Mouse (Mus musculus) MEL (cell line): ENCODE measurements around the gene Hoxa11. TPM values are rescaled to one million over a fixed set of nuclear protein-coding genes. Genes with fewer than 3 reads are reported as not detected.

ENCODE experiments used
- DNase-seq: peaks from one replicate; pipeline ENCODE4 v3.0.0; 2011; ENCODE audit warnings: low read depth, low spot score
- H3K27ac ChIP-seq: 2 replicates; pipeline ENCODE4 v1.5.1; 2012; ENCODE audit warnings: low read depth, mild to moderate bottlenecking, control low read depth, low read length, moderate library complexity; ENCODE audit not compliant: control insufficient read depth
- H3K27me3 ChIP-seq, 2 experiments: fragments of 150-350 bp in 1 of 2; sonication (generic) in 1 of 2; 2 replicates each; pipeline ENCODE4 v1.6.1; 2012; ENCODE audit warnings: low read length in 2 of 2, mild to moderate bottlenecking in 2 of 2, improper control_type of control experiment in 1 of 2, moderate library complexity in 1 of 2; ENCODE audit not compliant: insufficient read depth in 2 of 2, control insufficient read depth in 1 of 2
- H3K36me3 ChIP-seq, 2 experiments: 2 replicates each; pipeline ENCODE4 v1.6.1; 2012 to 2014; ENCODE audit warnings: low read length in 2 of 2, improper control_type of control experiment in 1 of 2, inconsistent platforms in 1 of 2, mild to moderate bottlenecking in 1 of 2; ENCODE audit not compliant: insufficient read depth in 2 of 2, control insufficient read depth in 1 of 2
- H3K4me1 ChIP-seq, 2 experiments: fragments of 150-350 bp in 1 of 2; sonication (generic) in 1 of 2; 2 replicates each; pipeline ENCODE4 v1.6.1; 2012; ENCODE audit warnings: low read length in 2 of 2, improper control_type of control experiment in 1 of 2, mild to moderate bottlenecking in 1 of 2; ENCODE audit not compliant: insufficient read depth in 2 of 2, control insufficient read depth in 1 of 2
- H3K4me3 ChIP-seq, 2 experiments: fragments of 150-350 bp in 1 of 2; sonication (generic) in 1 of 2; 2 replicates each; pipeline ENCODE4 v1.5.1; 2012; ENCODE audit warnings: low read depth in 2 of 2, low read length in 2 of 2, mild to moderate bottlenecking in 2 of 2, moderate library complexity in 2 of 2, control low read depth in 1 of 2, improper control_type of control experiment in 1 of 2; ENCODE audit not compliant: control insufficient read depth in 1 of 2, insufficient read depth in 1 of 2
- H3K79me2 ChIP-seq: 2 replicates; pipeline ENCODE4 v1.6.1; 2012; ENCODE audit warnings: mild to moderate bottlenecking, low read length, moderate library complexity; ENCODE audit not compliant: control insufficient read depth, poor library complexity, insufficient read depth
- H3K9ac ChIP-seq: 2 replicates; pipeline ENCODE4 v1.6.1; 2012; ENCODE audit warnings: low read depth, mild to moderate bottlenecking, control low read depth, low read length, moderate library complexity; ENCODE audit not compliant: control insufficient read depth, poor library complexity, severe bottlenecking
- H3K9me3 ChIP-seq: fragments of 150-350 bp; sonication (generic); replicated peaks from 2 replicates; pipeline ENCODE4 v1.6.1; 2012; ENCODE audit warnings: mild to moderate bottlenecking, low read length, improper control_type of control experiment, moderate library complexity; ENCODE audit not compliant: insufficient read depth
- CHD1 ChIP-seq: IDR thresholded peaks from 2 replicates; pipeline ENCODE4 v1.6.1; 2012; ENCODE audit warnings: low read depth, mild to moderate bottlenecking, inconsistent platforms, low read length, improper control_type of control experiment
- CTCF ChIP-seq, 3 experiments: IDR thresholded peaks in 2 of 3; conservative IDR thresholded peaks in 1 of 3; 2 replicates each; pipeline ENCODE4 v1.5.1; 2011 to 2012; ENCODE audit warnings: low read length in 3 of 3, low read depth in 2 of 3, mild to moderate bottlenecking in 2 of 3, improper control_type of control experiment in 1 of 3, inconsistent platforms in 1 of 3, mixed read lengths in 1 of 3, moderate library complexity in 1 of 3; ENCODE audit not compliant: control insufficient read depth in 1 of 3, insufficient read depth in 1 of 3, poor library complexity in 1 of 3, severe bottlenecking in 1 of 3
- ELF1 ChIP-seq: IDR thresholded peaks from 2 replicates; pipeline ENCODE4 v1.6.1; 2014; ENCODE audit warnings: low read depth, mild to moderate bottlenecking, inconsistent platforms, low read length, improper control_type of control experiment, moderate library complexity
- EP300 ChIP-seq, 2 experiments: IDR thresholded peaks; 2 replicates each; pipeline ENCODE4 v1.6.1; 2011; ENCODE audit warnings: improper control_type of control experiment in 2 of 2, low read length in 2 of 2, low read depth in 1 of 2, mild to moderate bottlenecking in 1 of 2
- GATA1 ChIP-seq: IDR thresholded peaks from 2 replicates; pipeline ENCODE4 v1.6.1; 2011; ENCODE audit warnings: low read depth, low read length, improper control_type of control experiment
- HCFC1 ChIP-seq: IDR thresholded peaks from 2 replicates; pipeline ENCODE4 v1.6.1; 2012; ENCODE audit warnings: low read depth, mild to moderate bottlenecking, inconsistent platforms, low read length, improper control_type of control experiment, moderate library complexity
- JUND ChIP-seq: IDR thresholded peaks from 2 replicates; pipeline ENCODE4 v1.6.1; 2011; ENCODE audit warnings: low read depth, mild to moderate bottlenecking, improper control_type of control experiment, low read length
- MYB ChIP-seq: IDR thresholded peaks from 2 replicates; pipeline ENCODE4 v1.6.1; 2011; ENCODE audit warnings: mild to moderate bottlenecking, low read depth, low read length, improper control_type of control experiment
- MYC ChIP-seq: IDR thresholded peaks from 2 replicates; pipeline ENCODE4 v1.6.1; 2011; ENCODE audit warnings: low read depth, mild to moderate bottlenecking, low read length, improper control_type of control experiment, moderate library complexity
- NRF1 ChIP-seq: IDR thresholded peaks from 2 replicates; pipeline ENCODE4 v1.6.1; 2014; ENCODE audit warnings: low read depth, mild to moderate bottlenecking, inconsistent platforms, low read length, improper control_type of control experiment, moderate library complexity; ENCODE audit not compliant: poor library complexity, insufficient read depth, severe bottlenecking
- POLR2AphosphoS2 ChIP-seq: IDR thresholded peaks from 2 replicates; pipeline ENCODE4 v1.6.1; 2011; ENCODE audit warnings: low read length, improper control_type of control experiment
- RCOR1 ChIP-seq: IDR thresholded peaks from 2 replicates; pipeline ENCODE4 v1.6.1; 2012; ENCODE audit warnings: low read depth, mild to moderate bottlenecking, inconsistent platforms, low read length, improper control_type of control experiment
- SIN3A ChIP-seq: IDR thresholded peaks from 2 replicates; pipeline ENCODE4 v1.6.1; 2012; ENCODE audit warnings: low read length, improper control_type of control experiment, inconsistent platforms
- TAL1 ChIP-seq: IDR thresholded peaks from 2 replicates; pipeline ENCODE4 v1.6.1; 2012; ENCODE audit warnings: mild to moderate bottlenecking, inconsistent platforms, low read length, moderate library complexity, mixed read lengths
- ZC3H11A ChIP-seq: IDR thresholded peaks from 2 replicates; pipeline ENCODE4 v1.6.1; 2012; ENCODE audit warnings: low read depth, mild to moderate bottlenecking, inconsistent platforms, low read length, improper control_type of control experiment
- ZMIZ1 ChIP-seq: IDR thresholded peaks from 2 replicates; pipeline ENCODE4 v1.6.1; 2012; ENCODE audit warnings: low read depth, mild to moderate bottlenecking, inconsistent platforms, low read length, improper control_type of control experiment, moderate library complexity
- ZNF384 ChIP-seq: IDR thresholded peaks from 2 replicates; pipeline ENCODE4 v1.6.1; 2012; ENCODE audit warnings: low read depth, mild to moderate bottlenecking, inconsistent platforms, low read length, improper control_type of control experiment
- polyA plus RNA-seq, 2 experiments: library from polyadenylated mRNA; stranded (reverse) in 1 of 2; unstranded in 1 of 2; fragments of >175 nt in 1 of 2; fragments of >200 nt in 1 of 2; gene quantifications; 2 replicates each; pipeline versions ENCODE4 v1.2.1 to v1.2.4; 2012; ENCODE audit warnings: low replicate concordance in 2 of 2, low read depth in 1 of 2; ENCODE audit not compliant: insufficient read length in 2 of 2, insufficient read depth in 1 of 2, missing spikeins in 1 of 2
- total RNA-seq: library from RNA; depleted of rRNA; stranded (reverse); fragments of 300-350 nt; gene quantifications from 2 replicates; pipeline ENCODE4 v1.2.3, GENCODE M21; 2012

The Hoxa11 gene
- total and polyA plus RNA-seq, 3 experiments, result not detected

DNA sequence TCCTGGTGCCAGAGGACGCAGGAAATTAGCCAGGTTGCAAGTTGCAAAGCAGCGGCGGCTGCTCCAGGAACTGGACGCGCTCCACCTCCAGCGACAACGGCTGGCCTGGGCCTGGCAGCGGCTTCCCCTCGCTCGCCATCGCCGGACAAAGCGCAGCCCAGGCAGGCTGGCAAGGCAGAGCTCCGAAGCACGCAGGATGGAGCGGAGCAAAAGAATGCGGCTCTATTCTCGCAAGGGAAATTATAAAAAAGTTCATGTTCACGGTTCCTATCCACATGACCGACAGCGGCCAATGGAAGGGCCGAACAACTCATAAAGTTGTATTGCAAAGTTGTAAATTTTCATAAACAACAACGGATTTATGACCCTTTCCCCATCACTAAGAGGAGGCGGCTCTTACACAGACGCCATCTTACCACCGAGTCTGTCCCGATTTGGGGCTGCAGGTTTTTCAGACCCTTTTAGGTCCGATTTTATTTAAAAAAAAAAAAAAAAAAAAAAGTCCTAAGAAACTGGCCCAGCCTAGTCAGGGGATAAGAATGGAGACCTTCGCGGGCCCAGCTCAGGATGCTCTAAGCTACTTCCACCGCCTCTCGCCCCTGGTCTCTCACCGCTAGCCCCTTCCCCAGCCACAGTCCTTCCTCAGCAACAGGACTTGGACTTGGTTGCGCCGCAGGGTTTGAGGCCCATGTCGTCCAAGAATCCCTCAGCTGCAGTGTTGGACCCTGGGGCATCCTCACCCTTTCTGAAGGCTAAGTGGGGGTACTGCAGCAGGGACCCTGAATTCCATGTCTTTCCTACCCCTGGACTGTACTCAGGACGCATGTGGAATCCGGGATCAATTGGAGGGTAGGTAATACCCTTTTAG, 32.3 kb downstream of the Hoxa11 start, which contains the start of the genes Hoxa3 and Gm28308:
TSS of gene Hoxa3 (minus strand) at position 218 of the 868 bp plus-strand sequence.
TSS of gene Gm28308 (minus strand) at position 221 of the 868 bp plus-strand sequence.
- TF ChIP-seq JUND (no peak), CTCF (IDR thresholded peaks at IDR 0.05 in 2 of 3, conservative IDR thresholded peaks at IDR 0.05 in 1 of 3; ENCODE audit: control insufficient read depth in 1 of 3, insufficient read depth in 1 of 3, low read depth in 2 of 3, low read length in 3 of 3, poor library complexity in 1 of 3, severe bottlenecking in 1 of 3) (no peak), GATA1 (no peak), NRF1 (no peak), ELF1 (no peak), ZC3H11A (no peak)
- TF ChIP-seq, all 39 proteins: peak for 0
- no peak for DNase-seq
- Histone ChIP-seq H3K9me3 (no peaks in the 10 kb centered on the region), H3K36me3 (no peaks in the 10 kb centered on the region), H3K4me1 (no peaks in the 10 kb centered on the region), H3K9ac (no peak within 1 kb of the TSS), H3K4me3 (no peak within 1 kb of the TSS), H3K27ac (no peak within 1 kb of the TSS), H3K79me2 (no peaks in the 10 kb centered on the region), H3K27me3 (no peaks in the 10 kb centered on the region)

DNA sequence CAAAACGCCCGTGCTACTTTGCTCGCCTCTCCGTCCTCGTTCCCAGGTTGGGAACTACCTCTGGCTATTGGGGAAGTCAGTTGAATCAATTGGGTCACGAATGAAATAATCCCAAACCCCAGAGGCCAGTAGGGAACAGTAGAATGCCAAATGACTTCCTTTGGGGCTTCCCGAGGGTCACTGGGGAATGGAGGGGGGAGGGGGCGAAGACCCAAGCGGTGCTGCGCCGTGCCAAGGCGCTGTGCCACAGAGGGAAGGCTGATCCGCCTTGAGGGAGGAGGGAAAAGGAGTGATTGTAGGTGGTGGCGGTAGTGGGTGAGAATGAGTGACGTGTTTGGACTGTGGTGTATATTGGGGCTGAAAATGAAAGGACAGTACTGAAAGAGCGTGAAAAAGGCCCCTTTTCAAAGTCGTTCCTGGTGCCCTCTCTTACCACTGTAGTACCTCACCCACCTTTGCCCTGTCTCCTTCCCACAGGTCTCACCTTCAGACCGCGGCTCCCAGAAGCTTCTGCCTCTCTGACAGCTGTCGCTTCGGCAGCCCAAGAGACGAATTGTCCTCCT, 33.0 kb downstream of the Hoxa11 start:
- H3K79me2 ChIP-seq, result no peaks in the 10 kb centered on the region
- H3K27me3 ChIP-seq, result no peaks in the 10 kb centered on the region
- no peak overlapping the region for H3K27ac ChIP-seq
- H3K4me3 ChIP-seq, result no peak overlapping the region
- no peak for DNase-seq
- TF ChIP-seq EP300 (IDR thresholded peaks at IDR 0.05; ENCODE audit: low read depth in 1 of 2, low read length in 2 of 2) (no peak), CHD1 (no peak), GATA1 (no peak), TAL1 (no peak), SIN3A (no peak), ZMIZ1 (no peak), ELF1 (no peak), MYB (no peak), RCOR1 (no peak)
- H3K4me1 ChIP-seq, result no peaks in the 10 kb centered on the region
- no peaks in the 10 kb centered on the region for H3K9me3 ChIP-seq
- no peak overlapping the region for H3K9ac ChIP-seq
- no peaks in the 10 kb centered on the region for H3K36me3 ChIP-seq

DNA sequence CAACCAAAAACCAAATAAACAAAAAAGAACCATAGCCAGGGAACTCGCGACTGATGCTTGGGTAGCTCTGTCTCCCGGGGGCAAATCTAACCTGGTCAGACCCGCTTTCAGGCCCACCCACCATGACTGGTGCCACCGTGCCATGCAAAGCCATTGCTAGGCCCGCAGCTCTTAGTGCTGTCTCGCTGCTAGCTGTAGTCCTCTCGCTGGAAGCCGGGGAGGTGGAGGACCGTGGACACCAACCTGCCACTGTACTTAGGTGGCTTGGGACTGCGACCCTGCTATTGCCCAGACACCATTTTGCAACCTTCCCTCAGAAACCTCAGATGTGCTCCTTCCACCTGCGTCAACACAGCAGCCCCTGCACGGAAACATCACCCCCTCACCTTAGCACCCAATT, 33.6 kb downstream of the Hoxa11 start:
- H3K79me2 ChIP-seq, result no peaks in the 10 kb centered on the region
- H3K4me1 ChIP-seq, result no peaks in the 10 kb centered on the region
- H3K9ac ChIP-seq, result no peak overlapping the region
- no peak overlapping the region for H3K4me3 ChIP-seq
- no peaks in the 10 kb centered on the region for H3K9me3 ChIP-seq
- TF ChIP-seq CHD1 (no peak), EP300 (IDR thresholded peaks at IDR 0.05; ENCODE audit: low read depth in 1 of 2, low read length in 2 of 2) (no peak), GATA1 (no peak), ZNF384 (no peak), MYC (no peak), POLR2AphosphoS2 (no peak), NRF1 (no peak), HCFC1 (no peak)
- DNase-seq, result no peak
- H3K27ac ChIP-seq, result no peak overlapping the region
- H3K36me3 ChIP-seq, result no peaks in the 10 kb centered on the region
- H3K27me3 ChIP-seq, result no peaks in the 10 kb centered on the region
